Mouse (Mus musculus): Measurements from ENCODE around the gene Ctbs.
"Not testable (repeated sequence)": the region's sequence is repeated elsewhere in the genome, so short reads cannot be mapped to it uniquely, and the experiment has no call there.

Ctbs gene

GRCm38 (mm10) chr3:146433063-146433462, 16.5 kb upstream of the Ctbs start:
- not testable (repeated sequence) for DNase-seq (ENCODE audit: extremely low read depth, low read depth, low spot score)

- no peak for DNase-seq (ENCODE audit: extremely low read depth, low read depth, low spot score)
These were observed 15.8 kb upstream of the Ctbs start for GRCm38 (mm10) chr3:146433681-146434350.

- no peak for DNase-seq (ENCODE audit: extremely low read depth, low read depth, low spot score)
These were observed 14.9 kb upstream of the Ctbs start for GRCm38 (mm10) chr3:146434686-146435085.

GRCm38 (mm10) chr3:146435533-146435932, 14.1 kb upstream of the Ctbs start:
- DNase-seq (ENCODE audit: extremely low read depth, low read depth, low spot score): no peak

- DNase-seq (ENCODE audit: extremely low read depth, low read depth, low spot score): no peak
These were observed 13.5 kb upstream of the Ctbs start for GRCm38 (mm10) chr3:146436114-146436513.

GRCm38 (mm10) chr3:146440011-146440410, 9.6 kb upstream of the Ctbs start:
- DNase-seq (ENCODE audit: extremely low read depth, low read depth, low spot score): no peak

GRCm38 (mm10) chr3:146440422-146440821, 9.2 kb upstream of the Ctbs start:
- no peak for DNase-seq (ENCODE audit: extremely low read depth, low read depth, low spot score)

- DNase-seq (ENCODE audit: extremely low read depth, low read depth, low spot score): no peak
These were observed 7.1 kb upstream of the Ctbs start for GRCm38 (mm10) chr3:146442484-146442883.

GRCm38 (mm10) chr3:146442936-146443335, 6.7 kb upstream of the Ctbs start:
- DNase-seq (ENCODE audit: extremely low read depth, low read depth, low spot score): no peak

- DNase-seq (ENCODE audit: extremely low read depth, low read depth, low spot score): no peak
These were observed 6.2 kb upstream of the Ctbs start for GRCm38 (mm10) chr3:146443380-146443779.

- DNase-seq (ENCODE audit: extremely low read depth, low read depth, low spot score): no peak
These were observed 4.7 kb upstream of the Ctbs start for GRCm38 (mm10) chr3:146444880-146445279.

GRCm38 (mm10) chr3:146447156-146447555, 2.4 kb upstream of the Ctbs start:
- DNase-seq (ENCODE audit: extremely low read depth, low read depth, low spot score): no peak

- DNase-seq (ENCODE audit: extremely low read depth, low read depth, low spot score): no peak
These were observed 2.0 kb upstream of the Ctbs start for GRCm38 (mm10) chr3:146447598-146447997.

- no peak for DNase-seq (ENCODE audit: extremely low read depth, low read depth, low spot score)
These were observed 1.2 kb upstream of the Ctbs start for GRCm38 (mm10) chr3:146448372-146448771.

GRCm38 (mm10) chr3:146448969-146449368, 626 bp upstream of the Ctbs start:
- DNase-seq (ENCODE audit: extremely low read depth, low read depth, low spot score): no peak

- no peak for DNase-seq (ENCODE audit: extremely low read depth, low read depth, low spot score)
These were observed 811 bp downstream of the Ctbs start for GRCm38 (mm10) chr3:146450371-146450841.

GRCm38 (mm10) chr3:146451375-146451774, 1.8 kb downstream of the Ctbs start:
- DNase-seq (ENCODE audit: extremely low read depth, low read depth, low spot score): no peak

- DNase-seq (ENCODE audit: extremely low read depth, low read depth, low spot score): no peak
These were observed 13.3 kb downstream of the Ctbs start for GRCm38 (mm10) chr3:146462939-146463338.

GRCm38 (mm10) chr3:146469226-146469625, 19.6 kb downstream of the Ctbs start:
- DNase-seq (ENCODE audit: extremely low read depth, low read depth, low spot score): no peak

GRCm38 (mm10) chr3:146472657-146473056, 23.1 kb downstream of the Ctbs start:
- DNase-seq (ENCODE audit: extremely low read depth, low read depth, low spot score): no peak

- no peak for DNase-seq (ENCODE audit: extremely low read depth, low read depth, low spot score)
These were observed 24.1 kb downstream of the Ctbs start for GRCm38 (mm10) chr3:146473741-146474140.

- no peak for DNase-seq (ENCODE audit: extremely low read depth, low read depth, low spot score)
These were observed 24.8 kb downstream of the Ctbs start for GRCm38 (mm10) chr3:146474428-146474827.

GRCm38 (mm10) chr3:146482044-146482443, 32.4 kb downstream of the Ctbs start:
- DNase-seq (ENCODE audit: extremely low read depth, low read depth, low spot score): no peak
